Mouse (Mus musculus) neural tube, embryonic 14.5 days (tissue): ENCODE measurements around the gene D430019H16Rik. TPM values are rescaled to one million over a fixed set of nuclear protein-coding genes. Genes with fewer than 3 reads are reported as not detected.

Experiments
- ATAC-seq: fragments of 200-750 bp; cut with Nextera tagmentation; 2 replicates; pipeline ENCODE4 v1.8.0; 2017; ENCODE audit warnings: low read depth, mild to moderate bottlenecking, moderate TSS enrichment, moderate library complexity
- H3K27ac ChIP-seq: fragments of 300-500 bp; sonication (generic); 2 replicates; pipeline ENCODE4 v1.5.1; 2014; ENCODE audit warnings: low read depth, mild to moderate bottlenecking, control low read depth, low read length, moderate library complexity, mixed read lengths
- H3K27me3 ChIP-seq: fragments of 300-500 bp; sonication (generic); 2 replicates; pipeline ENCODE4 v1.6.1; 2014; ENCODE audit warnings: low read length; ENCODE audit not compliant: control insufficient read depth, insufficient read depth
- H3K36me3 ChIP-seq: fragments of 300-500 bp; sonication (generic); 2 replicates; pipeline ENCODE4 v1.6.1; 2014; ENCODE audit warnings: low read length, mixed read lengths; ENCODE audit not compliant: control insufficient read depth, insufficient read depth
- H3K4me1 ChIP-seq: fragments of 300-500 bp; sonication (generic); 2 replicates; pipeline ENCODE4 v1.6.1; 2014; ENCODE audit warnings: low read length; ENCODE audit not compliant: control insufficient read depth, insufficient read depth
- H3K4me2 ChIP-seq: fragments of 300-500 bp; sonication (generic); 2 replicates; pipeline ENCODE4 v1.6.1; 2014; ENCODE audit warnings: mild to moderate bottlenecking, low read depth, low read length, control low read depth
- H3K4me3 ChIP-seq: fragments of 300-500 bp; sonication (generic); 2 replicates; pipeline ENCODE4 v1.5.1; 2014; ENCODE audit warnings: low read depth, low read length, control low read depth, mixed read lengths
- H3K9ac ChIP-seq: fragments of 300-500 bp; sonication (generic); replicated peaks from 2 replicates; pipeline ENCODE4 v1.6.1; 2014; ENCODE audit warnings: low read depth, mild to moderate bottlenecking, control low read depth, low read length, mixed read lengths
- H3K9me3 ChIP-seq: fragments of 300-500 bp; sonication (generic); 2 replicates; pipeline ENCODE4 v1.6.1; 2016; ENCODE audit warnings: low read length; ENCODE audit not compliant: control insufficient read depth
- WGBS: fragments of 180-500 bp; shearing (Covaris S2); extraction: QIAGEN DNeasy Blood & Tissue Kit; methylation state at CpG from one replicate; pipeline ENCODE4 v1.1.7; 2014; 5-methylcytosine and 5-hydroxymethylcytosine counted together
- polyA plus RNA-seq: library from polyadenylated mRNA; unstranded; fragments of >200 nt; fragmentation: Nextera tagmentation; extraction: Ambion mirVana; gene quantifications from 2 replicates; pipeline ENCODE4 v1.2.1, GENCODE M21; 2014

The D430019H16Rik gene
- 20.2 and 30.4 TPM in 2 replicates for polyA plus RNA-seq

GRCm38 (mm10) chr12:105453670-105454257 is at the start of gene D430019H16Rik:
Gene D430019H16Rik (plus strand): TSS chr12:105453856.
- Histone ChIP-seq H3K27me3 (no peaks in the 10 kb centered on the region), H3K4me2 (peak within 1 kb of the TSS; percentile 61), H3K4me1 (peaks cover 26% of the 10 kb centered on the region), H3K9me3 (no peaks in the 10 kb centered on the region), H3K9ac (peak within 1 kb of the TSS; percentile 86), H3K36me3 (no peaks in the 10 kb centered on the region), H3K27ac (peak within 1 kb of the TSS; percentile 80), H3K4me3 (peak within 1 kb of the TSS; percentile 77)
- under 1% methylated on average over 38 of the region's 38 CpGs for WGBS
- ATAC-seq, result peak; percentile 88

GRCm38 (mm10) chr12:105406008-105406407 is 47.6 kb upstream of the D430019H16Rik start:
- 76% methylated on average over 6 of the region's 6 CpGs for WGBS
- H3K27me3 ChIP-seq, result no peaks in the 10 kb centered on the region

GRCm38 (mm10) chr12:105413909-105414308 is 39.7 kb upstream of the D430019H16Rik start:
- Histone ChIP-seq H3K4me2 (no peak overlapping the region), H3K4me3 (no peak overlapping the region), H3K9me3 (no peaks in the 10 kb centered on the region), H3K4me1 (no peaks in the 10 kb centered on the region), H3K9ac (no peak overlapping the region), H3K27me3 (no peaks in the 10 kb centered on the region), H3K27ac (no peak overlapping the region), H3K36me3 (no peaks in the 10 kb centered on the region)
- 65% methylated on average over 8 of the region's 8 CpGs for WGBS
- ATAC-seq, result no peak

More at GRCm38 (mm10) chr12:105406008-105406407, 47.6 kb upstream of the D430019H16Rik start:
- ATAC-seq, result no peak
- Histone ChIP-seq H3K4me1 (no peaks in the 10 kb centered on the region), H3K4me2 (no peak overlapping the region), H3K4me3 (no peak overlapping the region), H3K9me3 (no peaks in the 10 kb centered on the region), H3K9ac (no peak overlapping the region), H3K27ac (no peak overlapping the region), H3K36me3 (no peaks in the 10 kb centered on the region)

GRCm38 (mm10) chr12:105420476-105420875 is 33.2 kb upstream of the D430019H16Rik start:
- ATAC-seq, result no peak
- no peaks in the 10 kb centered on the region for H3K36me3 ChIP-seq
- H3K4me1 ChIP-seq, result no peaks in the 10 kb centered on the region
- no peaks in the 10 kb centered on the region for H3K27me3 ChIP-seq
- no peak overlapping the region for H3K9ac ChIP-seq
- no peak overlapping the region for H3K4me2 ChIP-seq
- no peak overlapping the region for H3K4me3 ChIP-seq
- no peak overlapping the region for H3K27ac ChIP-seq
- 61% methylated on average over 6 of the region's 6 CpGs for WGBS
- no peaks in the 10 kb centered on the region for H3K9me3 ChIP-seq

- Histone ChIP-seq H3K27ac (no peak overlapping the region), H3K4me1 (no peaks in the 10 kb centered on the region), H3K9ac (no peak overlapping the region), H3K4me2 (no peak overlapping the region), H3K9me3 (no peaks in the 10 kb centered on the region), H3K36me3 (no peaks in the 10 kb centered on the region), H3K4me3 (no peak overlapping the region), H3K27me3 (no peaks in the 10 kb centered on the region)
- 87% methylated on average over 7 of the region's 7 CpGs for WGBS
- no peak for ATAC-seq
Measured at GRCm38 (mm10) chr12:105426541-105426940, 27.1 kb upstream of the D430019H16Rik start.

- WGBS, result 27% methylated on average over 10 of the region's 10 CpGs
- Histone ChIP-seq H3K9ac (no peak overlapping the region), H3K4me1 (no peaks in the 10 kb centered on the region), H3K36me3 (no peaks in the 10 kb centered on the region), H3K4me3 (no peak overlapping the region), H3K4me2 (no peak overlapping the region), H3K27me3 (no peaks in the 10 kb centered on the region), H3K27ac (no peak overlapping the region), H3K9me3 (no peaks in the 10 kb centered on the region)
- peak; percentile 87 for ATAC-seq
Measured at GRCm38 (mm10) chr12:105427039-105427757, 26.5 kb upstream of the D430019H16Rik start.

GRCm38 (mm10) chr12:105431872-105432271 is 21.8 kb upstream of the D430019H16Rik start:
- H3K9ac ChIP-seq, result no peak overlapping the region
- no peak for ATAC-seq
- 60% methylated on average over 3 of the region's 3 CpGs for WGBS

GRCm38 (mm10) chr12:105432807-105433206 is 20.8 kb upstream of the D430019H16Rik start:
- Histone ChIP-seq H3K36me3 (no peaks in the 10 kb centered on the region), H3K9me3 (no peaks in the 10 kb centered on the region), H3K4me2 (no peak overlapping the region), H3K27ac (no peak overlapping the region), H3K4me1 (no peaks in the 10 kb centered on the region), H3K4me3 (no peak overlapping the region), H3K27me3 (no peaks in the 10 kb centered on the region), H3K9ac (no peak overlapping the region)
- WGBS, result 76% methylated on average over 3 of the region's 3 CpGs
- ATAC-seq, result no peak

More at GRCm38 (mm10) chr12:105431872-105432271, 21.8 kb upstream of the D430019H16Rik start:
- Histone ChIP-seq H3K9me3 (no peaks in the 10 kb centered on the region), H3K36me3 (no peaks in the 10 kb centered on the region), H3K4me2 (no peak overlapping the region), H3K27me3 (no peaks in the 10 kb centered on the region), H3K4me1 (no peaks in the 10 kb centered on the region), H3K27ac (no peak overlapping the region), H3K4me3 (no peak overlapping the region)

GRCm38 (mm10) chr12:105438259-105438658 is 15.4 kb upstream of the D430019H16Rik start:
- no peak for ATAC-seq
- WGBS, result 54% methylated on average over 5 of the region's 5 CpGs
- no peak overlapping the region for H3K4me2 ChIP-seq
- H3K27ac ChIP-seq, result no peak overlapping the region
- no peak overlapping the region for H3K4me3 ChIP-seq
- no peaks in the 10 kb centered on the region for H3K9me3 ChIP-seq
- H3K9ac ChIP-seq, result no peak overlapping the region
- H3K27me3 ChIP-seq, result no peaks in the 10 kb centered on the region
- H3K36me3 ChIP-seq, result no peaks in the 10 kb centered on the region
- H3K4me1 ChIP-seq, result no peaks in the 10 kb centered on the region
